Mouse (Mus musculus): ENCODE results near the gene Aimp1.

DNA sequence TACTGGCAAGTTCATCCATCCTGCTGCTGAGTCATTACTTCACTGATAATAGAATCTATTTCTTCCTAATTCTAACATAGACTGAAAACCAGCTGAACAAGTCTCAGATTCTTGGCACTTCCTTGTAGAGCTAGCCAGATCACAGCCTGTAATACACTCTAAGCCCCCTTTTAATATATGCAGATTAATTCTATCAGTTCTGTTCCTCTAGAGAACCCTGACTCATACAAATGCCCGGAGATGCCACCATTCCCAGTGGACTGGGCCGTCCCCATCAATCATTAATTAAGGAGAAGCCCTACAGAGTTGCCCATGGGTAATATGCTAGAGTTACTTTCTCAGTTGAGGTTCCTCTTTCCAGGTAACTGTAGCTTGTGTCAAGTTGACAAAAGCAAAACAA lies 28.2 kb downstream of the Aimp1 start:
- TF ChIP-seq CTCF (IDR thresholded peaks at IDR 0.05; ENCODE audit: borderline replicate concordance, control insufficient read depth, extremely low read depth, insufficient read depth, low read length, poor library complexity) = no peak
- TF ChIP-seq POLR2A (IDR thresholded peaks at IDR 0.05; ENCODE audit: control insufficient read depth, extremely low read depth, insufficient read depth, low read length, poor library complexity) = no peak
